Mouse (Mus musculus): ENCODE results near the gene Gm26741. TPM values are rescaled to one million over a fixed set of nuclear protein-coding genes. Genes with fewer than 3 reads are reported as not detected.

The Gm26741 gene
- polyA plus RNA-seq, 1 experiment from 2014 or later: not detected

Other genes starting within 250 kb of the Gm26741 start
- gene Ros1, start 163.5 kb upstream of the Gm26741 start, polyA plus RNA-seq (2015; fragmentation: Nextera tagmentation; extraction: Ambion mirVana): 1.7 and 2.1 TPM in 2 replicates
- gene Dcbld1, start 125.1 kb upstream of the Gm26741 start, polyA plus RNA-seq (2015; fragmentation: Nextera tagmentation; extraction: Ambion mirVana): 32.5 and 33.2 TPM in 2 replicates
- 21.4 and 22.2 TPM in 2 replicates for gene Gopc, start 23.4 kb downstream of the Gm26741 start, polyA plus RNA-seq (2015; fragmentation: Nextera tagmentation; extraction: Ambion mirVana)
- gene Nepn, start 30.2 kb downstream of the Gm26741 start, polyA plus RNA-seq (2015; fragmentation: Nextera tagmentation; extraction: Ambion mirVana): 0.15 and 0.35 TPM in 2 replicates
- 15.8 and 16.1 TPM in 2 replicates for gene Nus1, start 58.8 kb downstream of the Gm26741 start, polyA plus RNA-seq (2015; fragmentation: Nextera tagmentation; extraction: Ambion mirVana)